Mouse (Mus musculus): ENCODE results near the gene Zfp296. TPM values are rescaled to one million over a fixed set of nuclear protein-coding genes. Genes with fewer than 3 reads are reported as not detected.

The Zfp296 gene
- 0.13 and 0.15 TPM in 2 replicates for polyA plus RNA-seq (2015; fragmentation: Nextera tagmentation; extraction: Ambion mirVana)

GRCm38 (mm10) chr7:19577141-19577852 lies at the start of gene Zfp296, which contains the start of gene Gemin7:
Gene Zfp296 (plus strand): TSS chr7:19577287.
Gene Gemin7 (minus strand): TSS chr7:19577595.

GRCm38 (mm10) chr7:19562643-19563410 lies 14.3 kb upstream of the Zfp296 start, which contains the start of gene Ppp1r37:
Gene Ppp1r37 (minus strand): TSS chr7:19563076.

GRCm38 (mm10) chr7:19603849-19604605 lies 26.9 kb downstream of the Zfp296 start, which contains the start of gene Clasrp:
Gene Clasrp (minus strand): TSS chr7:19604486.

GRCm38 (mm10) chr7:19629361-19629734 lies 52.3 kb downstream of the Zfp296 start, which contains the start of gene Relb:
Gene Relb (minus strand): TSS chr7:19629438.

Other genes starting within 250 kb of the Zfp296 start
- gene Ercc1, start 232.5 kb upstream of the Zfp296 start, polyA plus RNA-seq (2015; fragmentation: Nextera tagmentation; extraction: Ambion mirVana): 37.1 and 45.7 TPM in 2 replicates
- 13.9 TPM in 2 replicates for gene Cd3eap, start 217.8 kb upstream of the Zfp296 start, polyA plus RNA-seq (2015; fragmentation: Nextera tagmentation; extraction: Ambion mirVana)
- gene Ppp1r13l, start 217.5 kb upstream of the Zfp296 start, polyA plus RNA-seq (2015; fragmentation: Nextera tagmentation; extraction: Ambion mirVana): 1.4 and 2.4 TPM in 2 replicates
- 5.0 and 5.1 TPM in 2 replicates for gene Ercc2, start 195.3 kb upstream of the Zfp296 start, polyA plus RNA-seq (2015; fragmentation: Nextera tagmentation; extraction: Ambion mirVana)
- gene Klc3, start 173.2 kb upstream of the Zfp296 start, polyA plus RNA-seq (2015; fragmentation: Nextera tagmentation; extraction: Ambion mirVana): 0.12 and 1.7 TPM in 2 replicates
- 17,276 and 19,625 TPM in 2 replicates for gene Ckm, start 172.5 kb upstream of the Zfp296 start, polyA plus RNA-seq (2015; fragmentation: Nextera tagmentation; extraction: Ambion mirVana)
- gene Mark4, start 118.5 kb upstream of the Zfp296 start, polyA plus RNA-seq (2015; fragmentation: Nextera tagmentation; extraction: Ambion mirVana): 3.4 and 4.4 TPM in 2 replicates
- gene Exoc3l2, start 114.0 kb upstream of the Zfp296 start, polyA plus RNA-seq (2015; fragmentation: Nextera tagmentation; extraction: Ambion mirVana): 0.21 and 0.37 TPM in 2 replicates
- 1.1 and 1.6 TPM in 2 replicates for gene Bloc1s3, start 68.9 kb upstream of the Zfp296 start, polyA plus RNA-seq (2015; fragmentation: Nextera tagmentation; extraction: Ambion mirVana)
- 50.0 and 57.3 TPM in 2 replicates for gene Trappc6a, start 68.9 kb upstream of the Zfp296 start, polyA plus RNA-seq (2015; fragmentation: Nextera tagmentation; extraction: Ambion mirVana)
- gene Nkpd1, start 59.4 kb upstream of the Zfp296 start, polyA plus RNA-seq (2015; fragmentation: Nextera tagmentation; extraction: Ambion mirVana): 0.74 TPM in 1 of 2 replicates, not detected in the other
- gene Ppp1r37, start 14.2 kb upstream of the Zfp296 start, polyA plus RNA-seq (2015; fragmentation: Nextera tagmentation; extraction: Ambion mirVana): 15.1 and 17.8 TPM in 2 replicates
- 95.5 and 105 TPM in 2 replicates for gene Gemin7, start 308 bp downstream of the Zfp296 start, polyA plus RNA-seq (2015; fragmentation: Nextera tagmentation; extraction: Ambion mirVana)
- gene Clasrp, start 27.2 kb downstream of the Zfp296 start, polyA plus RNA-seq (2015; fragmentation: Nextera tagmentation; extraction: Ambion mirVana): 18.3 and 20.7 TPM in 2 replicates
- gene Relb, start 52.2 kb downstream of the Zfp296 start, polyA plus RNA-seq (2015; fragmentation: Nextera tagmentation; extraction: Ambion mirVana): 8.1 and 9.4 TPM in 2 replicates
- gene Clptm1, start 87.7 kb downstream of the Zfp296 start, polyA plus RNA-seq (2015; fragmentation: Nextera tagmentation; extraction: Ambion mirVana): 46.1 and 53.3 TPM in 2 replicates
- gene Apoc2, start 100.7 kb downstream of the Zfp296 start, polyA plus RNA-seq (2015; fragmentation: Nextera tagmentation; extraction: Ambion mirVana): 2.7 and 2.9 TPM in 2 replicates
- gene Gm44805, start 104.1 kb downstream of the Zfp296 start, polyA plus RNA-seq (2015; fragmentation: Nextera tagmentation; extraction: Ambion mirVana): 2.2 TPM in 1 of 2 replicates, not detected in the other
- gene Apoc4, start 104.2 kb downstream of the Zfp296 start, polyA plus RNA-seq (2015; fragmentation: Nextera tagmentation; extraction: Ambion mirVana): 3.4 and 21.2 TPM in 2 replicates
- 12.4 and 217 TPM in 2 replicates for gene Apoc1, start 115.4 kb downstream of the Zfp296 start, polyA plus RNA-seq (2015; fragmentation: Nextera tagmentation; extraction: Ambion mirVana)
- 342 and 1,192 TPM in 2 replicates for gene Apoe, start 121.9 kb downstream of the Zfp296 start, polyA plus RNA-seq (2015; fragmentation: Nextera tagmentation; extraction: Ambion mirVana)
- 72.8 and 86.6 TPM in 2 replicates for gene Tomm40, start 138.2 kb downstream of the Zfp296 start, polyA plus RNA-seq (2015; fragmentation: Nextera tagmentation; extraction: Ambion mirVana)
- gene Nectin2, start 173.2 kb downstream of the Zfp296 start, polyA plus RNA-seq (2015; fragmentation: Nextera tagmentation; extraction: Ambion mirVana): 21.2 and 24.3 TPM in 2 replicates
- 117 and 123 TPM in 2 replicates for gene Bcam, start 193.7 kb downstream of the Zfp296 start, polyA plus RNA-seq (2015; fragmentation: Nextera tagmentation; extraction: Ambion mirVana)
- 1.1 and 1.2 TPM in 2 replicates for gene Cblc, start 219.5 kb downstream of the Zfp296 start, polyA plus RNA-seq (2015; fragmentation: Nextera tagmentation; extraction: Ambion mirVana)
- 2.5 and 2.8 TPM in 2 replicates for gene Bcl3, start 245.5 kb downstream of the Zfp296 start, polyA plus RNA-seq (2015; fragmentation: Nextera tagmentation; extraction: Ambion mirVana)

Data from skeletal muscle tissue, postnatal 0 days (tissue).